Mouse (Mus musculus) forebrain, embryonic 11.5 days (tissue): ENCODE data around the gene Nup62. TPM values are rescaled to one million over a fixed set of nuclear protein-coding genes. Genes with fewer than 3 reads are reported as not detected.

Experiments used
- ATAC-seq: fragments of 200-750 bp; cut with Nextera tagmentation; replicated peaks from 2 replicates; pipeline ENCODE4 v1.8.0; 2017; ENCODE audit warnings: moderate TSS enrichment; ENCODE audit not compliant: low FRiP score
- DNase-seq: peaks from one replicate; pipeline ENCODE4 v3.0.0-alpha.2; 2017; ENCODE audit warnings: low spot score
- H3K27ac ChIP-seq: fragments of 300-500 bp; sonication (generic); 2 replicates; pipeline ENCODE4 v1.5.1; 2014; ENCODE audit warnings: low read depth, low read length
- H3K27me3 ChIP-seq: fragments of 300-500 bp; sonication (generic); 2 replicates; pipeline ENCODE4 v1.6.1; 2014; ENCODE audit warnings: mild to moderate bottlenecking, low read length, mixed read lengths; ENCODE audit not compliant: control insufficient read depth, insufficient read depth
- H3K36me3 ChIP-seq: fragments of 300-500 bp; sonication (generic); 2 replicates; pipeline ENCODE4 v1.6.1; 2014; ENCODE audit warnings: mild to moderate bottlenecking, low read length, moderate library complexity, mixed read lengths; ENCODE audit not compliant: control insufficient read depth, insufficient read depth
- H3K4me1 ChIP-seq: fragments of 300-500 bp; sonication (generic); replicated peaks from 2 replicates; pipeline ENCODE4 v1.6.1; 2014; ENCODE audit warnings: low read length, mixed read lengths; ENCODE audit not compliant: control insufficient read depth, insufficient read depth
- H3K4me2 ChIP-seq: fragments of 300-500 bp; sonication (generic); 2 replicates; pipeline ENCODE4 v1.6.1; 2014; ENCODE audit warnings: low read depth, mild to moderate bottlenecking, low read length, moderate library complexity, mixed read lengths; ENCODE audit not compliant: severe bottlenecking
- H3K4me3 ChIP-seq: fragments of 300-500 bp; sonication (generic); 2 replicates; pipeline ENCODE4 v1.5.1; 2014; ENCODE audit warnings: low read depth, low read length
- H3K9ac ChIP-seq: fragments of 300-500 bp; sonication (generic); 2 replicates; pipeline ENCODE4 v1.6.1; 2014; ENCODE audit warnings: low read length
- H3K9me3 ChIP-seq: fragments of 300-500 bp; sonication (generic); 2 replicates; pipeline ENCODE4 v1.6.1; 2016; ENCODE audit warnings: low read length, mixed read lengths; ENCODE audit not compliant: control insufficient read depth
- WGBS: fragments of 180-500 bp; shearing (Covaris S2); extraction: QIAGEN DNeasy Blood & Tissue Kit; methylation state at CpG from one replicate; pipeline ENCODE4 v1.1.7; 2014; 5-methylcytosine and 5-hydroxymethylcytosine counted together
- polyA plus RNA-seq: library from polyadenylated mRNA; unstranded; fragments of >200 nt; fragmentation: Nextera tagmentation; extraction: Ambion mirVana; gene quantifications from 2 replicates; pipeline ENCODE4 v1.2.1, GENCODE M21; 2014

Nup62 gene
- 73.5 and 86.5 TPM in 2 replicates for polyA plus RNA-seq

DNA sequence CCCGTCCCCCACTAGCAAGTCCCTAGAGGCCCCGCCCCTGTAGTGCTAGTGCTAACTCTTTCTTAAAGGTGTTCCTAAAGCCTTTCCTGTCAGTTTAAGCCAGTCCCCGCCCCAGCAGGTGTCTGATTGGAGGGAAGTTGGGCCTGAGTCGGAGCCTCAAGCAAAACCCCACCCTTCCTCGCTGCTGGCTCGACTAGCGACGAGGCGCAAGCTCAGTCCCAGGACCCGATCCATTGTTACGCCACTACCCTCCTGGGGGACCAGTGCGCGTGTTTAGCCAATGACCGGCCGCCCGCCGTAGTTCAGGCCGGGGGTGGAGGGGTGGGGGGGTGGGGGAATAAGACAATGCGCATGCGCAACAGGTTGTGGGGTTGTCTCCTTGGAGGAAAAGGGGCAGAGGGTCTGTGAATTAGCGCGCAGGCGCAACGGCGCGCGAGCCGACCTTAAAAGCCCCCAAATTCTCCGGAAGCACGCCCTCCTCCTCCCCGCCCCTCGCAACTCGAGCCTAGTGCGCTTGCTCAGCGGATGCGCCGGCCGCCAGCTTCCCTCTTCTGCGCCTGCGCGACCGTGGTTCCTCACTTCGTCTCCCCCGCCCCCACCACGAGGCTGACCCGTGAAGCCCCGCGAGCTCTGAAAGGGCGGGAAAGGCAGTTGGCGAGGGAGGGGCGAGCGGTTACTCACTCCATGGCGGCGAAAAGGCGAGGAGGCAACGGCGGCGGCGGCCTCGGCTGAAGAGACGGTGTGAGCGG is at the start of gene Nup62, which contains the start of gene Il4i1:
Nup62 (plus strand) TSS at position 368 of the 749 bp plus-strand sequence.
Il4i1 (plus strand) TSS at position 667 of the 749 bp plus-strand sequence.
- Histone ChIP-seq H3K4me1 (peaks cover 15% of the 10 kb centered on the region), H3K4me3 (peak within 1 kb of the TSS; percentile 86), H3K4me2 (peak within 1 kb of the TSS; percentile 73), H3K9ac (peak within 1 kb of the TSS; percentile 98), H3K36me3 (no peaks in the 10 kb centered on the region), H3K27ac (peak within 1 kb of the TSS; percentile 94), H3K9me3 (no peaks in the 10 kb centered on the region), H3K27me3 (no peaks in the 10 kb centered on the region)
- WGBS, result under 1% methylated on average over 59 of the region's 62 CpGs
- peak; percentile 95 for ATAC-seq
- peak; percentile 100 for DNase-seq

- 89% methylated on average over 5 of the region's 5 CpGs for WGBS
- H3K36me3 ChIP-seq, result no peaks in the 10 kb centered on the region; the same call in 1 of the 2 replicates
- no peak overlapping the region for H3K4me3 ChIP-seq
- H3K4me1 ChIP-seq, result no peaks in the 10 kb centered on the region
- ATAC-seq (no peak), DNase-seq (no peak)
- H3K9ac ChIP-seq, result no peak overlapping the region
- no peak overlapping the region for H3K27ac ChIP-seq
- H3K4me2 ChIP-seq, result no peak overlapping the region
- no peaks in the 10 kb centered on the region for H3K9me3 ChIP-seq
- H3K27me3 ChIP-seq, result no peaks in the 10 kb centered on the region
Observed at GRCm38 (mm10) chr7:44768129-44768528, 47.8 kb upstream of the Nup62 start.

DNA sequence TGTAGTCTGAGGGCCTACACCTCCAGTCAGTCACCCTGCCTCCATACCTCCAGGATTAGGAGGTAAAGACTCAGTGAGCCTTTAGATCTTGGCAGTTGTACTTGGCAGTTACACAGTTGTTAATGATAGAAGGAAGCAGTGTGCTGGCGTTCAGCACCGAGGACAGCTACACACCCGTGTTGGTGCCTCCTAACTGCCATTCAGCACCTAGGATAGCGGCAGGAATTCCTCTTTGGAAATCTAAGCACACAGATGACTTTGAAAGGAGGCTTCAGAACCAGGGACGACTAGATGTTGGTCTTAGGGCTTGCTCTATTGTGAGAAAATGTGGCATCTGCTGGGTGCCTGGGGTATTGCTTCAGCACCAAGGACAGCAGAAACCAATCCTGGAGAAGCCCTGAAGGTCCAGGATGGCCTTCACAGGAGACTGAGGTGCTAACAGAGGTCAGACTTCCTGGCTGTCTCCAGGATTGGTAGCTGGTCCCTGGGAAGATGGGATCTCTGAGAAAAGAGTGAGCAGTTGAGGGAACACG is 45.8 kb upstream of the Nup62 start:
- DNase-seq, result peak; percentile 84
- H3K36me3 ChIP-seq, result no peaks in the 10 kb centered on the region; the same call in 1 of the 2 replicates
- no peak overlapping the region for H3K9ac ChIP-seq
- no peak overlapping the region for H3K27ac ChIP-seq
- 18% methylated on average over 6 of the region's 6 CpGs for WGBS
- ATAC-seq, result no peak
- no peaks in the 10 kb centered on the region for H3K9me3 ChIP-seq
- no peaks in the 10 kb centered on the region for H3K4me1 ChIP-seq
- H3K4me3 ChIP-seq, result no peak overlapping the region
- no peak overlapping the region for H3K4me2 ChIP-seq
- H3K27me3 ChIP-seq, result no peaks in the 10 kb centered on the region

GRCm38 (mm10) chr7:44772591-44773204 is 43.2 kb upstream of the Nup62 start:
- no peaks in the 10 kb centered on the region for H3K4me1 ChIP-seq
- no peak overlapping the region for H3K9ac ChIP-seq
- H3K4me3 ChIP-seq, result no peak overlapping the region
- 90% methylated on average over 8 of the region's 8 CpGs for WGBS
- H3K27me3 ChIP-seq, result no peaks in the 10 kb centered on the region
- DNase-seq (no peak), ATAC-seq (no peak)
- H3K9me3 ChIP-seq, result no peaks in the 10 kb centered on the region
- no peak overlapping the region for H3K27ac ChIP-seq
- no peak overlapping the region for H3K4me2 ChIP-seq
- H3K36me3 ChIP-seq, result no peaks in the 10 kb centered on the region; the same call in 1 of the 2 replicates

DNA sequence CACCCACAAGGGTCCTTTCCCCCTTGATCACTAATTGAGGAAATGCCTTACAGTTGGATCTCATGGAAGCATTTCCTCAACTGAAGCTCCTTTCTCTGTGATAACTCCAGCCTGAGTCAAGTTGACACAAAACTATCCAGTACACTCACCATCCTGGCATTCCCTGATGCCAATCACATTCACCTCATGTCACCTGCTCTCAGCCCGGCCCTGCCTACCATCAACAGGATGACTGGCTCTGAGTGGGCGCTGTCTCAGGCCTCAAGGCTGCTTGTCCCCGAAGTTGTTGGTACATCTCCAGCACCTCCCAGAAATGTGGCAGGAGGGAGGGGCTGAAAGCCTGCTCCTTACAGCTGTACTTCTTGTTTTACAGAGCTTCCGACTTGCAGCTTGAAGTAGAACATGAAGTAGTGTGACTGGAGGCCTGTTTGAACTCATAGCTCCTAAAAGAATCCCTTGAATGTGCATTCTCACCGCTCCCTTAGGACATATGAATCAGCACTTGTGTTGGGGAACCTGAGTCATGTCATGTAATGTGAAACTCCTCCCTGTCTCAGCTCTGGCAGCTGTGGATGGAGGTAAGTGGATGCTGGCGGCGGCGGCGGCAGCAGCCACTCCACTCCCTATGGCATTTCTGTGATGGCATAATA is 38.9 kb upstream of the Nup62 start:
- no peaks in the 10 kb centered on the region for H3K9me3 ChIP-seq
- ATAC-seq (no peak), DNase-seq (no peak)
- H3K4me3 ChIP-seq, result no peak overlapping the region
- no peak overlapping the region for H3K9ac ChIP-seq
- 88% methylated on average over 9 of the region's 9 CpGs for WGBS
- H3K27me3 ChIP-seq, result no peaks in the 10 kb centered on the region
- H3K36me3 ChIP-seq, result no peaks in the 10 kb centered on the region; the same call in 1 of the 2 replicates
- H3K4me1 ChIP-seq, result no peaks in the 10 kb centered on the region
- H3K4me2 ChIP-seq, result no peak overlapping the region
- no peak overlapping the region for H3K27ac ChIP-seq

DNA sequence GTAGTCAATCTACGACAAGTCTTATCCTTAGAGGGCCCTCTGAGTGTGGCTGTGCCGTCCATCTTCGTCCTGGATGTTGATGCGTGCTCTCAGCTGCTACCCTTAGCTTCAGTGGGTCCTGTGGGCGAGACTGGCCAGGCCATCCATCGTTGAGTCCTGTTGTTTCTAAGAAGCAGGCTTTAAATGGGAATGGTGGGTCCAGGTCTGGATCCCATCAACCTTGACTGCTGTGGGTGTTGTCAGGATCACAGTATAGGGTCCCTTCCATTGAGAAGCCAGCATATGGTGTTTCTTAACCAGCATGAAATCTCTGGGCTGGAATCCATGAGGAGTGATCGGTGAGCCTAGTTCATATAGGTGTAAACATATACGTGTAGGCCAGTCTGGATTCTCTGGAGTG is 35.8 kb upstream of the Nup62 start:
- no peaks in the 10 kb centered on the region for H3K36me3 ChIP-seq
- H3K9ac ChIP-seq, result no peak overlapping the region
- no peak for ATAC-seq
- no peak overlapping the region for H3K4me3 ChIP-seq
- no peak overlapping the region for H3K4me2 ChIP-seq
- no peaks in the 10 kb centered on the region for H3K9me3 ChIP-seq
- 89% methylated on average over 8 of the region's 8 CpGs for WGBS
- DNase-seq, result no peak
- no peak overlapping the region for H3K27ac ChIP-seq
- no peaks in the 10 kb centered on the region for H3K27me3 ChIP-seq
- no peaks in the 10 kb centered on the region for H3K4me1 ChIP-seq

DNA sequence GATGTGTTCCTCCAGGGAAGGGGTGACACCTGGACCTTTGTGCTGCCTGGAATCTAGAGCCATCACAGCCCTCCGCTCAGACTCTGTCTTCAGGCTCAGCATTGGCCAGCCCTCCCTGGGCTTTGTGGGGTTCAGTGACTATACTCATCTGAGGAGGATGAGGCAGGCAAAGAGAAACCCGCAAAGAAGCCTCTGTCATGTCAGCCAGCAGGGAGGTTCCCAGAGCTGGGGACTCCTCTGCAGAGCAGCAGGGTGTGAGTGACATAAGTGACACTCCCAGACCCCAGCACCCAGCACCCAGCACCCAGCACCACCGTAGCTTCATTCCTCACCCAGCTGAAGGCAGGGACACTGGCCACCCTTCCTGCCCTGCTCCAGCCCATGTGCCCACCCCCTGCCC is 26.4 kb upstream of the Nup62 start:
- Histone ChIP-seq H3K27me3 (no peaks in the 10 kb centered on the region), H3K4me1 (no peaks in the 10 kb centered on the region), H3K9ac (no peak overlapping the region), H3K4me2 (no peak overlapping the region), H3K36me3 (no peaks in the 10 kb centered on the region), H3K27ac (no peak overlapping the region), H3K4me3 (no peak overlapping the region), H3K9me3 (no peaks in the 10 kb centered on the region)
- WGBS, result 71% methylated on average over 3 of the region's 3 CpGs
- DNase-seq (no peak), ATAC-seq (no peak)

- ATAC-seq, result no peak
- WGBS, result 67% methylated on average over 4 of the region's 4 CpGs
Observed at GRCm38 (mm10) chr7:44790066-44790465, 25.8 kb upstream of the Nup62 start.

More at GRCm38 (mm10) chr7:44790066-44790465, 25.8 kb upstream of the Nup62 start:
- Histone ChIP-seq H3K4me3 (no peak overlapping the region), H3K27ac (no peak overlapping the region), H3K27me3 (no peaks in the 10 kb centered on the region), H3K36me3 (no peaks in the 10 kb centered on the region), H3K9ac (no peak overlapping the region), H3K4me2 (no peak overlapping the region), H3K9me3 (no peaks in the 10 kb centered on the region; the same call in 1 of the 2 replicates), H3K4me1 (no peaks in the 10 kb centered on the region)
- no peak for DNase-seq
